Mouse (Mus musculus): ENCODE results near the gene Egln2. TPM values are rescaled to one million over a fixed set of nuclear protein-coding genes. Genes with fewer than 3 reads are reported as not detected.

Gene Egln2
- polyA plus RNA-seq, 2 experiments, result 11.7 to 23.3 TPM

GRCm38 (mm10) chr7:27197634-27198033, 31.0 kb upstream of the Egln2 start:
- 74% methylated on average over 8 of the region's 8 CpGs for WGBS (ENCODE audit: insufficient replicate concordance)
- Histone ChIP-seq H3K9ac (replicated peaks) (no peak overlapping the region; the same call in 1 of the 2 replicates), H3K4me1 (replicated peaks; ENCODE audit: control insufficient read depth in 2 of 2, insufficient read depth in 2 of 2, low read length in 1 of 2) (peaks cover 11 to 16% of the 10 kb centered on the region in 2 experiments), H3K9me3 (ENCODE audit: control insufficient read depth, low read length) (no peaks in the 10 kb centered on the region), H3K27me3 (ENCODE audit: control insufficient read depth, insufficient read depth, low read length) (no peaks in the 10 kb centered on the region), H3K36me3 (replicated peaks; ENCODE audit: control insufficient read depth, insufficient read depth, low read depth) (peaks cover 11% of the 10 kb centered on the region), H3K4me3 (ENCODE audit: insufficient read depth in 1 of 2, low read depth in 2 of 2, low read length in 2 of 2) (no peak overlapping the region), H3K4me2 (ENCODE audit: low read depth) (no peak overlapping the region), H3K27ac (no peak overlapping the region)
- ATAC-seq (ENCODE audit: insufficient read depth), result no peak
- DNase-seq (ENCODE audit: low read depth in 3 of 3, low spot score in 3 of 3), result no peak
- TF ChIP-seq EP300 (IDR thresholded peaks at IDR 0.05; ENCODE audit: low read depth), result no peak
- TF ChIP-seq CTCF (IDR thresholded peaks at IDR 0.05; ENCODE audit: low read depth), result no peak

GRCm38 (mm10) chr7:27197136-27197535, 30.5 kb upstream of the Egln2 start:
- H3K36me3 ChIP-seq (replicated peaks; ENCODE audit: control insufficient read depth, insufficient read depth, low read depth), result peaks cover 16% of the 10 kb centered on the region
- ATAC-seq (ENCODE audit: insufficient read depth), result no peak
- H3K4me3 ChIP-seq (ENCODE audit: insufficient read depth in 1 of 2, low read depth in 2 of 2, low read length in 2 of 2), result no peak overlapping the region
- H3K9me3 ChIP-seq (ENCODE audit: control insufficient read depth, low read length), result no peaks in the 10 kb centered on the region
- WGBS (ENCODE audit: insufficient replicate concordance), result 62% methylated on average over 3 of the region's 3 CpGs
- H3K27ac ChIP-seq, result no peak overlapping the region
- no peak for DNase-seq (ENCODE audit: low read depth in 3 of 3, low spot score in 3 of 3)
- no peaks in the 10 kb centered on the region for H3K27me3 ChIP-seq (ENCODE audit: control insufficient read depth, insufficient read depth, low read length)
- peaks cover 11 to 16% of the 10 kb centered on the region in 2 experiments for H3K4me1 ChIP-seq (replicated peaks; ENCODE audit: control insufficient read depth in 2 of 2, insufficient read depth in 2 of 2, low read length in 1 of 2)
- H3K9ac ChIP-seq (replicated peaks), result no peak overlapping the region; the same call in 1 of the 2 replicates
- peak overlapping the region; percentile 86; the same call in 1 of the 2 replicates for H3K4me2 ChIP-seq (ENCODE audit: low read depth)
- TF ChIP-seq CTCF (IDR thresholded peaks at IDR 0.05; ENCODE audit: low read depth), result no peak
- TF ChIP-seq EP300 (IDR thresholded peaks at IDR 0.05; ENCODE audit: low read depth), result no peak

- Histone ChIP-seq H3K9ac (replicated peaks) (peak within 1 kb of the TSS; percentile 83), H3K27ac (peak within 1 kb of the TSS; percentile 90), H3K9me3 (ENCODE audit: control insufficient read depth, low read length) (no peaks in the 10 kb centered on the region), H3K27me3 (ENCODE audit: control insufficient read depth, insufficient read depth, low read length) (no peaks in the 10 kb centered on the region), H3K36me3 (replicated peaks; ENCODE audit: control insufficient read depth, insufficient read depth, low read depth) (peaks cover 28% of the 10 kb centered on the region), H3K4me3 (ENCODE audit: insufficient read depth in 1 of 2, low read depth in 2 of 2, low read length in 2 of 2) (peak within 1 kb of the TSS; percentile 90 to 93), H3K4me2 (ENCODE audit: low read depth) (peak within 1 kb of the TSS; percentile 86), H3K4me1 (replicated peaks; ENCODE audit: control insufficient read depth in 2 of 2, insufficient read depth in 2 of 2, low read length in 1 of 2) (peaks cover 11 to 16% of the 10 kb centered on the region in 2 experiments)
- WGBS (ENCODE audit: insufficient replicate concordance), result under 1% methylated on average over 64 of the region's 64 CpGs
- TF ChIP-seq EP300 (IDR thresholded peaks at IDR 0.05; ENCODE audit: low read depth), result no peak
- TF ChIP-seq CTCF (IDR thresholded peaks at IDR 0.05; ENCODE audit: low read depth), result no peak
- peak; percentile 99 to 100 (median 100) for DNase-seq (ENCODE audit: low read depth in 3 of 3, low spot score in 3 of 3)
- ATAC-seq (ENCODE audit: insufficient read depth), result peak; percentile 98
Observed at GRCm38 (mm10) chr7:27195681-27196611, 29.3 kb upstream of the Egln2 start, which contains the start of the genes BC024978 and Snrpa. TSS of gene BC024978 (plus strand) at chr7:27195781. TSS of gene Snrpa (minus strand) at chr7:27196271.

- Histone ChIP-seq H3K36me3 (replicated peaks; ENCODE audit: control insufficient read depth, insufficient read depth, low read depth) (peaks cover 45% of the 10 kb centered on the region), H3K9ac (replicated peaks) (no peak overlapping the region), H3K27me3 (ENCODE audit: control insufficient read depth, insufficient read depth, low read length) (no peaks in the 10 kb centered on the region), H3K4me3 (ENCODE audit: insufficient read depth in 1 of 2, low read depth in 2 of 2, low read length in 2 of 2) (no peak overlapping the region), H3K4me1 (replicated peaks; ENCODE audit: control insufficient read depth in 2 of 2, insufficient read depth in 2 of 2, low read length in 1 of 2) (peaks cover 11 to 16% of the 10 kb centered on the region in 2 experiments), H3K4me2 (ENCODE audit: low read depth) (no peak overlapping the region), H3K9me3 (ENCODE audit: control insufficient read depth, low read length) (no peaks in the 10 kb centered on the region), H3K27ac (no peak overlapping the region)
- no peak for DNase-seq (ENCODE audit: low read depth in 3 of 3, low spot score in 3 of 3)
- TF ChIP-seq CTCF (IDR thresholded peaks at IDR 0.05; ENCODE audit: low read depth) (no peak), EP300 (IDR thresholded peaks at IDR 0.05; ENCODE audit: low read depth) (no peak)
- 67% methylated on average over 4 of the region's 4 CpGs for WGBS (ENCODE audit: insufficient replicate concordance)
- no peak for ATAC-seq (ENCODE audit: insufficient read depth)
Observed at GRCm38 (mm10) chr7:27193731-27194130, 27.1 kb upstream of the Egln2 start.

- WGBS (ENCODE audit: insufficient replicate concordance), result 76% methylated on average over 5 of the region's 5 CpGs
- Histone ChIP-seq H3K9ac (replicated peaks) (no peak overlapping the region), H3K36me3 (replicated peaks; ENCODE audit: control insufficient read depth, insufficient read depth, low read depth) (peaks cover 52% of the 10 kb centered on the region), H3K27me3 (ENCODE audit: control insufficient read depth, insufficient read depth, low read length) (no peaks in the 10 kb centered on the region), H3K4me1 (replicated peaks; ENCODE audit: control insufficient read depth in 2 of 2, insufficient read depth in 2 of 2, low read length in 1 of 2) (peaks cover 11 to 16% of the 10 kb centered on the region in 2 experiments), H3K4me2 (ENCODE audit: low read depth) (no peak overlapping the region), H3K9me3 (ENCODE audit: control insufficient read depth, low read length) (no peaks in the 10 kb centered on the region), H3K4me3 (ENCODE audit: insufficient read depth in 1 of 2, low read depth in 2 of 2, low read length in 2 of 2) (no peak overlapping the region), H3K27ac (no peak overlapping the region)
- TF ChIP-seq EP300 (IDR thresholded peaks at IDR 0.05; ENCODE audit: low read depth) (no peak), CTCF (IDR thresholded peaks at IDR 0.05; ENCODE audit: low read depth) (no peak)
- DNase-seq (ENCODE audit: low read depth in 3 of 3, low spot score in 3 of 3) (no peak), ATAC-seq (ENCODE audit: insufficient read depth) (no peak)
Observed at GRCm38 (mm10) chr7:27192434-27192833, 25.8 kb upstream of the Egln2 start.
